20 mouse cellular contexts compared by ENCODE assay signal in genomic region chr11:52496908-52497307, GRCm38 (mm10).
DNase-seq lines count a peak whose midpoint lies in the region; TF ChIP-seq lines count a peak whose summit lies in the region.
"Had no signal": no experiment of that assay in that cellular context is flagged by ENCODE, and none has a peak within 500 bp of the region (broad histone marks: within the 10 kb centered on the region; RNA-seq: fewer than 3 reads in every experiment).

No protein-coding gene starts in this region.

- H3K4me3 ChIP-seq in layer of hippocampus, adult 2 months, result no peak overlapping the region
- no peak overlapping the region for H3K4me3 ChIP-seq in testis, adult 2 months (ENCODE audit: control insufficient read depth, low read depth, low read length)
- H3K4me3 ChIP-seq: embryonic facial prominence, embryonic 15.5 days; heart, embryonic 15.5 days; hindbrain, embryonic 15.5 days; kidney, embryonic 15.5 days; limb, embryonic 13.5 days; midbrain, embryonic 12.5 days; neural tube, embryonic 13.5 days had no signal

- no peaks in the 10 kb centered on the region for H3K4me1 ChIP-seq in testis, adult 2 months (ENCODE audit: control insufficient read depth, insufficient read depth, low read length)
- H3K4me1 ChIP-seq: embryonic facial prominence, embryonic 15.5 days; heart, embryonic 15.5 days; hindbrain, embryonic 15.5 days; kidney, embryonic 15.5 days; limb, embryonic 13.5 days; midbrain, embryonic 12.5 days; neural tube, embryonic 13.5 days had no signal

- DNase-seq in layer of hippocampus, adult 2 months (ENCODE audit: low spot score in 2 of 2), result no peak
- no peak for DNase-seq in layer of hippocampus, adult 18-20 months (ENCODE audit: low spot score in 2 of 2)
- no peak for DNase-seq in testis, postnatal 10 days (ENCODE audit: low spot score)
- DNase-seq in ES-CJ7 (ENCODE audit: low read depth, low spot score), result peak; percentile 44
- no peak for DNase-seq in brain, embryonic 14.5 days (ENCODE audit: low read depth)
- no peak for DNase-seq in cerebellum, adult 18-20 months
- DNase-seq: cerebellum, adult 11-12 months; cerebellum, postnatal 25 days; heart, postnatal 4 days; layer of hippocampus, postnatal 36 days; right cerebral cortex, postnatal 14 days; spleen, adult 18-20 months had no signal

- no peaks in the 10 kb centered on the region for H3K27me3 ChIP-seq in testis, adult 2 months (ENCODE audit: control insufficient read depth, insufficient read depth, low read length)
- H3K27me3 ChIP-seq: embryonic facial prominence, embryonic 15.5 days; heart, embryonic 15.5 days; hindbrain, embryonic 15.5 days; limb, embryonic 13.5 days; midbrain, embryonic 12.5 days; neural tube, embryonic 13.5 days had no signal

- no peaks in the 10 kb centered on the region for H3K36me3 ChIP-seq in testis, adult 2 months (ENCODE audit: control insufficient read depth, insufficient read depth, low read length)
- H3K36me3 ChIP-seq: embryonic facial prominence, embryonic 15.5 days; heart, embryonic 15.5 days; hindbrain, embryonic 15.5 days; kidney, embryonic 15.5 days; limb, embryonic 13.5 days; midbrain, embryonic 12.5 days; neural tube, embryonic 13.5 days had no signal

- no peak overlapping the region for H3K27ac ChIP-seq in layer of hippocampus, adult 2 months
- H3K27ac ChIP-seq in testis, adult 2 months (ENCODE audit: control insufficient read depth, insufficient read depth, low read depth, low read length), result no peak overlapping the region
- H3K27ac ChIP-seq: embryonic facial prominence, embryonic 15.5 days; heart, embryonic 15.5 days; hindbrain, embryonic 15.5 days; kidney, embryonic 15.5 days; limb, embryonic 13.5 days; midbrain, embryonic 12.5 days; neural tube, embryonic 13.5 days had no signal

- TF ChIP-seq CTCF in layer of hippocampus, adult 2 months (conservative IDR thresholded peaks at IDR 0.05), result peak; percentile 38
- peak; percentile 58; the same call in 1 of the 2 replicates for TF ChIP-seq CTCF in testis, adult 2 months (IDR thresholded peaks at IDR 0.05; ENCODE audit: control insufficient read depth, insufficient read depth, insufficient replicate concordance, low read depth, low read length)
- peak; percentile 18; the same call in 1 of the 2 replicates for TF ChIP-seq CTCF in brain, embryonic 14.5 days (IDR thresholded peaks at IDR 0.05; ENCODE audit: borderline replicate concordance, extremely low read depth, insufficient read depth, insufficient read length)

- TF ChIP-seq POLR2A in testis, adult 2 months (IDR thresholded peaks at IDR 0.05; ENCODE audit: control insufficient read depth, low read depth, low read length), result no peak
- no peak for TF ChIP-seq POLR2A in brain, embryonic 14.5 days (IDR thresholded peaks at IDR 0.05; ENCODE audit: borderline replicate concordance, extremely low read depth, insufficient read depth, insufficient read length, poor library complexity, severe bottlenecking)
